Mouse (Mus musculus) spleen, adult 2 months (tissue): ENCODE measurements around the gene Cyb5r1. TPM values are rescaled to one million over a fixed set of nuclear protein-coding genes. Genes with fewer than 3 reads are reported as not detected.

Experiments used
- DNase-seq, 2 experiments: peaks; one replicate each; pipeline versions ENCODE4 v3.0.0 to v3.0.0-alpha.2; 2012 to 2021; ENCODE audit warnings: low spot score in 2 of 2, low read depth in 1 of 2
- H3K27ac ChIP-seq: fragments of 200-500 bp; 2 replicates; pipeline ENCODE4 v1.5.1; 2012; ENCODE audit warnings: low read length, inconsistent platforms; ENCODE audit not compliant: insufficient read depth
- H3K27me3 ChIP-seq: fragments of 200-500 bp; 2 replicates; pipeline ENCODE4 v1.6.1; 2012; ENCODE audit warnings: mild to moderate bottlenecking, moderate library complexity, low read length, inconsistent platforms; ENCODE audit not compliant: control insufficient read depth, insufficient read depth
- H3K36me3 ChIP-seq: fragments of 200-500 bp; 2 replicates; pipeline ENCODE4 v1.6.1; 2012; ENCODE audit warnings: mild to moderate bottlenecking, low read length, inconsistent platforms; ENCODE audit not compliant: control insufficient read depth, insufficient read depth
- H3K4me1 ChIP-seq: fragments of 200-500 bp; 2 replicates; pipeline ENCODE4 v1.6.1; 2011; ENCODE audit warnings: inconsistent platforms; ENCODE audit not compliant: control insufficient read depth, insufficient read depth, insufficient read length
- H3K4me3 ChIP-seq: fragments of 200-500 bp; 2 replicates; pipeline ENCODE4 v1.5.1; 2011; ENCODE audit warnings: mild to moderate bottlenecking, inconsistent platforms; ENCODE audit not compliant: insufficient read depth, insufficient read length; ENCODE audit errors: extremely low read depth
- CTCF ChIP-seq: fragments of 200-500 bp; IDR thresholded peaks from 2 replicates; pipeline ENCODE4 v1.5.1; 2011; ENCODE audit warnings: mild to moderate bottlenecking, inconsistent platforms; ENCODE audit not compliant: insufficient read depth, insufficient read length, insufficient replicate concordance; ENCODE audit errors: extremely low read depth
- POLR2A ChIP-seq: fragments of 200-500 bp; IDR thresholded peaks from 2 replicates; pipeline ENCODE4 v1.6.1; 2011; ENCODE audit warnings: low read depth, low read length, inconsistent platforms
- WGBS: fragments of 180-500 bp; shearing (Covaris S2); methylation state at CpG from one replicate; pipeline ENCODE4 v1.1.7; 2018; 5-methylcytosine and 5-hydroxymethylcytosine counted together
- polyA plus RNA-seq: library from polyadenylated mRNA; depleted of rRNA; stranded (reverse); fragments of >200 nt; gene quantifications from 2 replicates; pipeline ENCODE4 v1.2.3, GENCODE M21; 2012

The Cyb5r1 gene
- polyA plus RNA-seq, 1 experiment: 46.4 TPM

GRCm38 (mm10) chr1:134385176-134385575 lies 20.2 kb upstream of the Cyb5r1 start:
- no peak for DNase-seq
- Histone ChIP-seq H3K27me3 (no peaks in the 10 kb centered on the region; the same call in 1 of the 2 replicates), H3K27ac (no peak overlapping the region), H3K4me1 (no peaks in the 10 kb centered on the region), H3K36me3 (no peaks in the 10 kb centered on the region), H3K4me3 (no peak overlapping the region)
- TF ChIP-seq POLR2A: no peak
- no peak for TF ChIP-seq CTCF

DNA sequence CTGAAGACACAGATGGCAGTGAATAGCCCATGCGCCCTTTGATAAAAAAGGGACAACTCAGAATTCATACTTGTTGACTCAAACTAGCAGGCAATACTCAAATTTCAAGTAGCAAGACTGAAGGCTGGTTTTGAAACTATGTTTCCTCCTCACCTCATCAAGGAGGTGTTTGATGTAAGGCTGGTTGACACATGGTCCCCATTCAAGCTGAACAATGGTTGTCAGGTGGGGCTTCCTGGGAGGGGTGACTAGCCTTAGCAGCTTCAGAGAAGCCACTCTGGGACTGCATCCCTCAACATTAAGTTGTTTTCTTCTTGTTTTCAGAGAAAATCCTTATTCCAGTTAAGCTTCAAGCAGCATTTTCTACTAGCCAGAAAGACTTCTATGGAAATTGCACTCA lies 19.7 kb upstream of the Cyb5r1 start, which contains the start of gene 4933406M09Rik:
TSS of gene 4933406M09Rik (plus strand) at position 275 of the 400 bp plus-strand sequence.
- Histone ChIP-seq H3K27ac (no peak within 1 kb of the TSS), H3K27me3 (no peaks in the 10 kb centered on the region; the same call in 1 of the 2 replicates), H3K4me3 (no peak within 1 kb of the TSS), H3K4me1 (no peaks in the 10 kb centered on the region), H3K36me3 (no peaks in the 10 kb centered on the region)
- 97% methylated on average over 1 of the region's 1 CpGs for WGBS
- TF ChIP-seq CTCF (no peak), POLR2A (no peak)
- no peak for DNase-seq

DNA sequence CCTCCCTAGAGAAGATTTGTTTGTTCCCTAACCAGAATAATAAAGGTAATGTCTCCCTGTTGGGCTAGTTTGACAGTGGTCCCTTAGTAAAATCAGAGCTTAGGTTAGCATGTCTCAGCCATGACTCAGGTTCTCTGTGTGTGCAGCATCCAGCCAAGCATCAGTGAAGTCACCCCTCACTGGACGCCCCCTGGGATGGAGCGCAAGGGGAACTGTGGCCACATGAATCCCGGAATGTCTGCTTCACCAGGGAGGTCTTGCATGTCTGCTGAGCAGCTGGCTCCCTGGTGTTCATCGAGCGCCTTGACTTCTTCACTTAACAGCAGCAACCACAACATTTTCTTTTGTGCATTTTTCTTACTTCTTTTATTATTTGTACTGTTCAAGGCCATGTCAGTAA lies 11.5 kb upstream of the Cyb5r1 start:
- no peaks in the 10 kb centered on the region for H3K27me3 ChIP-seq
- H3K4me3 ChIP-seq: no peak overlapping the region
- WGBS: 80% methylated on average over 5 of the region's 5 CpGs
- no peaks in the 10 kb centered on the region for H3K36me3 ChIP-seq
- no peaks in the 10 kb centered on the region for H3K4me1 ChIP-seq
- DNase-seq: no peak
- no peak for TF ChIP-seq POLR2A
- no peak for TF ChIP-seq CTCF
- H3K27ac ChIP-seq: no peak overlapping the region

DNA sequence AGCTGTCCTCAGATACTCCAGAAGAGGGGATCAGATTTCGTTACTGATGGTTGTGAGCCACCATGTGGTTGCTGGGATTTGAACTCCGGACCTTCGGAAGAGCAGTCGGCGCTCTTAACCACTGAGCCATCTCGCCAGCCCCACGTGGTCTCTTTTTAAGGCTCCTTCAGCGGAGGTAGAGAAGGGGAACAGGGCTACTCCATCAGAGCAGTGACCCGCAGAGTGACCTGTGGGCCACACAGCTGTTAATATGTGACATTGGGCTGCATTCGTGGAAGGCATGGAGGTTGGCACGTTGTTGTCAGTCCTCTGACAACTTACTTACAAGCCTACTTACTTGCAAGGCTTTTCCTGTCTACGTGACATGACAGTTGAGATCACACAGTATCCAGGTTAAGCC lies 7.1 kb upstream of the Cyb5r1 start:
- DNase-seq: no peak
- H3K4me3 ChIP-seq: no peak overlapping the region
- H3K36me3 ChIP-seq: no peaks in the 10 kb centered on the region
- WGBS: 92% methylated on average over 12 of the region's 12 CpGs
- no peaks in the 10 kb centered on the region for H3K4me1 ChIP-seq
- H3K27ac ChIP-seq: no peak overlapping the region
- no peak for TF ChIP-seq POLR2A
- H3K27me3 ChIP-seq: no peaks in the 10 kb centered on the region

GRCm38 (mm10) chr1:134399735-134400134 lies 5.6 kb upstream of the Cyb5r1 start:
- Histone ChIP-seq H3K27me3 (no peaks in the 10 kb centered on the region), H3K4me1 (no peaks in the 10 kb centered on the region), H3K27ac (no peak overlapping the region), H3K4me3 (no peak overlapping the region), H3K36me3 (no peaks in the 10 kb centered on the region)
- DNase-seq: no peak
- TF ChIP-seq CTCF (no peak), POLR2A (no peak)
- 78% methylated on average over 5 of the region's 5 CpGs for WGBS

DNA sequence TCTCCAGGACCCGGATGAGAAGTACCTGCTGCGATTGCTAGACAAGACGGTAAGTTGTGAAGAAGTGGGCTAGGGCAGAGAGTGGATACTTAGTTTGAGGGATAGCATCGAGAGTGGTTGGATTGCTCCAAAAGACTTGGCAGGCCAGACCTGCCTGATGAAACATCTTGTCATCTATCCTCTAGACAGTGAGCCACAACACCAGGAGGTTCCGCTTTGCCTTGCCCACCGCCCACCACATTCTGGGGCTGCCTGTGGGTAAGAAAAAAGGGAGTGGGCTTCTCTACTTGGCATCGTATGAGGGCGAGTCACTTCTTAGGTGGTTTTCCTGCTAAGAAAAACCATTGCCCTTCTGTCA lies 1.0 kb downstream of the Cyb5r1 start:
- Histone ChIP-seq H3K4me3 (peak overlapping the region; percentile 72), H3K27me3 (no peaks in the 10 kb centered on the region), H3K27ac (no peak overlapping the region), H3K4me1 (peaks cover 3% of the 10 kb centered on the region; the same call in 1 of the 2 replicates), H3K36me3 (peaks cover 3% of the 10 kb centered on the region; the same call in 1 of the 2 replicates)
- no peak for TF ChIP-seq CTCF
- no peak for TF ChIP-seq POLR2A
- no peak for DNase-seq
- WGBS: 24% methylated on average over 8 of the region's 8 CpGs

- no peak overlapping the region for H3K27ac ChIP-seq
- no peak for DNase-seq
- TF ChIP-seq POLR2A: no peak
- TF ChIP-seq CTCF: no peak
- no peaks in the 10 kb centered on the region for H3K27me3 ChIP-seq
- H3K36me3 ChIP-seq: peaks cover 3% of the 10 kb centered on the region; the same call in 1 of the 2 replicates
- no peak overlapping the region for H3K4me3 ChIP-seq
- peaks cover 3% of the 10 kb centered on the region; the same call in 1 of the 2 replicates for H3K4me1 ChIP-seq
- 92% methylated on average over 8 of the region's 8 CpGs for WGBS
Measured at GRCm38 (mm10) chr1:134408080-134408479, 2.7 kb downstream of the Cyb5r1 start.
